27 mouse cellular contexts compared by ENCODE assay signal in the genomic region with DNA sequence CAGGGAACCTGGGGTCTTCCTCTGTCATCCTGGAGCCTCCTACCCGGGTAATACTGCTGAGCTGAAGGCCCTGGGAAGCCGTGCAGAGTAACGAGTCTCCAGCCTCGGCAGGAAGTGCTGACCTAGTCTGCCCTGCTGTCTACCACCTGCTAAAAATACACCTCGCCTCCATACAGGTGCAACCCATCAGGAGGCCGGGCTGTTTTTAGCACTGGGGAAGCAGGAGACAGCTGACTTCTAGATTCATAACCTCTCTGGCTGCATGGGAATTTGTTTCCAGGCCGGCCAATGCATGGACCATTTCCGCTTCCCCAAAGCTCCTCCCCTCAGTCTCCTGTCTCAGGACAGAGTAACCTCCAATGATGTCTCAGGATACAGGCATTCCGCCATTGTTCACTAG.
DNase-seq lines count a peak whose midpoint lies in the region; ATAC-seq and TF ChIP-seq lines count a peak whose summit lies in the region.
"Had no signal": no experiment of that assay in that cellular context is flagged by ENCODE, and none has a peak within 500 bp of the region (broad histone marks: within the 10 kb centered on the region; RNA-seq: fewer than 3 reads in every experiment).

No protein-coding gene starts in this region.

- H3K27ac ChIP-seq in cerebellum, adult 2 months (ENCODE audit: insufficient read depth, low read length), result no peak overlapping the region
- H3K27ac ChIP-seq in hindbrain, embryonic 10.5 days, result peak overlapping the region; percentile 18; the same call in 1 of the 2 replicates
- H3K27ac ChIP-seq in hindbrain, postnatal 0 days, result no peak overlapping the region
- peak overlapping the region; percentile 39 for H3K27ac ChIP-seq in stomach, embryonic 16.5 days (ENCODE audit: low read length)
- H3K27ac ChIP-seq: forebrain, embryonic 15.5 days; gastrocnemius, adult 2 months; intestine, embryonic 15.5 days; left cerebral cortex, adult 2 months; lung, embryonic 15.5 days; neural tube, embryonic 12.5 days had no signal

- H3K4me2 ChIP-seq in hindbrain, postnatal 0 days (ENCODE audit: low read depth, low read length), result no peak overlapping the region
- H3K4me2 ChIP-seq in stomach, embryonic 16.5 days (ENCODE audit: low read depth, low read length), result no peak overlapping the region
- H3K4me2 ChIP-seq: forebrain, embryonic 15.5 days; intestine, embryonic 15.5 days; limb, embryonic 13.5 days; liver, embryonic 11.5 days; lung, embryonic 15.5 days; midbrain, embryonic 11.5 days; neural tube, embryonic 12.5 days had no signal

- WGBS in cerebellum, adult 2 months, result 31% methylated on average over 9 of the region's 9 CpGs
- WGBS in hindbrain, embryonic 10.5 days, result 84% methylated on average over 9 of the region's 9 CpGs
- 88% methylated on average over 9 of the region's 9 CpGs for WGBS in hindbrain, postnatal 0 days
- 62% methylated on average over 9 of the region's 9 CpGs for WGBS in stomach, embryonic 16.5 days

- no peak for TF ChIP-seq POLR2A in cerebellum, adult 2 months (IDR thresholded peaks at IDR 0.05; ENCODE audit: borderline replicate concordance, insufficient read depth, low read length)

- no peaks in the 10 kb centered on the region for H3K36me3 ChIP-seq in hindbrain, embryonic 10.5 days
- H3K36me3 ChIP-seq in hindbrain, postnatal 0 days (ENCODE audit: insufficient read depth, low read length), result no peaks in the 10 kb centered on the region
- H3K36me3 ChIP-seq in stomach, embryonic 16.5 days (ENCODE audit: control insufficient read depth, insufficient read depth, low read length), result no peaks in the 10 kb centered on the region
- H3K36me3 ChIP-seq: forebrain, embryonic 15.5 days; intestine, embryonic 15.5 days; limb, embryonic 13.5 days; lung, embryonic 15.5 days; neural tube, embryonic 12.5 days had no signal

- H3K4me1 ChIP-seq in cerebellum, adult 2 months (ENCODE audit: control insufficient read depth, insufficient read depth, low read length), result peaks cover 8% of the 10 kb centered on the region
- H3K4me1 ChIP-seq in hindbrain, embryonic 10.5 days (replicated peaks), result peaks cover 30% of the 10 kb centered on the region
- peaks cover 3% of the 10 kb centered on the region; the same call in 1 of the 2 replicates for H3K4me1 ChIP-seq in hindbrain, postnatal 0 days (ENCODE audit: insufficient read depth, low read length)
- H3K4me1 ChIP-seq in stomach, embryonic 16.5 days (ENCODE audit: control insufficient read depth, insufficient read depth, low read length), result peaks cover 28% of the 10 kb centered on the region

- H3K4me3 ChIP-seq in cerebellum, adult 2 months (replicated peaks; ENCODE audit: insufficient read depth, low read depth, low read length), result no peak overlapping the region
- no peak overlapping the region for H3K4me3 ChIP-seq in hindbrain, embryonic 10.5 days
- H3K4me3 ChIP-seq in hindbrain, postnatal 0 days (ENCODE audit: low read length), result no peak overlapping the region
- H3K4me3 ChIP-seq in stomach, embryonic 16.5 days (replicated peaks; ENCODE audit: low read length), result no peak overlapping the region
- H3K4me3 ChIP-seq: forebrain, embryonic 15.5 days; gastrocnemius, adult 2 months; intestine, embryonic 15.5 days; left cerebral cortex, adult 2 months; limb, embryonic 13.5 days; lung, embryonic 15.5 days; myocyte; neural tube, embryonic 12.5 days had no signal

- H3K9ac ChIP-seq in hindbrain, postnatal 0 days (replicated peaks; ENCODE audit: low read length), result no peak overlapping the region
- no peak overlapping the region for H3K9ac ChIP-seq in stomach, embryonic 16.5 days (ENCODE audit: low read length)
- H3K9ac ChIP-seq: forebrain, embryonic 15.5 days; intestine, embryonic 15.5 days; limb, embryonic 13.5 days; lung, embryonic 15.5 days; neural tube, embryonic 12.5 days had no signal

- peak; percentile 22 to 51 for DNase-seq in cerebellum, adult 2 months
- DNase-seq in cerebellum, postnatal 10 days, result no peak
- DNase-seq in hindbrain, embryonic 10.5 days (ENCODE audit: low spot score), result no peak
- no peak for DNase-seq in hindbrain, postnatal 0 days (ENCODE audit: low spot score)
- peak; percentile 31 for DNase-seq in thymus, postnatal 14 days
- DNase-seq in thymus, postnatal 10 days (ENCODE audit: low spot score in 2 of 2), result no peak
- no peak for DNase-seq in gastrocnemius, postnatal 25 days
- DNase-seq: adrenal gland, postnatal 14 days; gastrocnemius, adult 2 months; heart, postnatal 14 days; kidney, adult 9 months; kidney, postnatal 25 days; lung, postnatal 36 days; right cerebral cortex, adult 18-20 months; spleen, adult 18-20 months; thymus, postnatal 4 days had no signal

- no peaks in the 10 kb centered on the region for H3K27me3 ChIP-seq in cerebellum, adult 2 months (ENCODE audit: control insufficient read depth, insufficient read depth, low read length)
- H3K27me3 ChIP-seq in hindbrain, embryonic 10.5 days (ENCODE audit: insufficient read depth, poor library complexity, severe bottlenecking), result peaks cover 28% of the 10 kb centered on the region
- H3K27me3 ChIP-seq in hindbrain, postnatal 0 days (ENCODE audit: insufficient read depth, low read length), result no peaks in the 10 kb centered on the region
- no peaks in the 10 kb centered on the region for H3K27me3 ChIP-seq in stomach, embryonic 16.5 days (ENCODE audit: control insufficient read depth, insufficient read depth, low read length)
- H3K27me3 ChIP-seq: intestine, embryonic 15.5 days; limb, embryonic 13.5 days; lung, embryonic 15.5 days; neural tube, embryonic 12.5 days had no signal

- no peak for ATAC-seq in hindbrain, postnatal 0 days
- peak; percentile 22; the same call in 1 of the 2 replicates for ATAC-seq in stomach, embryonic 16.5 days (ENCODE audit: insufficient read depth, low FRiP score)
- ATAC-seq: forebrain, embryonic 15.5 days; hindbrain, embryonic 16.5 days; intestine, embryonic 15.5 days had no signal

- TF ChIP-seq CTCF in cerebellum, adult 2 months (IDR thresholded peaks at IDR 0.05; ENCODE audit: borderline replicate concordance, insufficient read depth, low read depth, low read length), result no peak
- no peak for TF ChIP-seq CTCF in hindbrain, postnatal 0 days (IDR thresholded peaks at IDR 0.05; ENCODE audit: low read depth)

- peaks cover 13% of the 10 kb centered on the region for H3K9me3 ChIP-seq in hindbrain, embryonic 10.5 days
- H3K9me3 ChIP-seq in hindbrain, postnatal 0 days (ENCODE audit: low read length), result 0 out of 2 replicates have a peak, but pooled peaks cover 4% of the 10 kb centered on the region
- peaks cover 2% of the 10 kb centered on the region; the same call in 1 of the 2 replicates for H3K9me3 ChIP-seq in stomach, embryonic 16.5 days (replicated peaks; ENCODE audit: control insufficient read depth, low read length)
- H3K9me3 ChIP-seq: intestine, embryonic 15.5 days; lung, embryonic 15.5 days had no signal

Comparison
In these comparisons a context has a peak if more than half of its experiments do, and no peak if none do; other contexts are left out.
1. DNase-seq: peak in cerebellum, adult 2 months (2 of 2) and thymus, postnatal 14 days (single experiment); none in cerebellum, postnatal 10 days (0 of 2), hindbrain, embryonic 10.5 days (single experiment), hindbrain, postnatal 0 days (single experiment), thymus, postnatal 10 days (0 of 2) and gastrocnemius, postnatal 25 days (single experiment).
2. H3K27ac ChIP-seq: peak in hindbrain, embryonic 10.5 days (single experiment) and stomach, embryonic 16.5 days (single experiment); none in cerebellum, adult 2 months (single experiment) and hindbrain, postnatal 0 days (single experiment).